Mouse (Mus musculus) urinary bladder, adult 18-20 months (tissue): ENCODE measurements around the gene Paqr8.

Experiments used
- DNase-seq, 2 experiments: peaks; one replicate each; pipeline ENCODE4 v3.0.0; 2022; ENCODE audit warnings: low spot score in 2 of 2, mixed read lengths in 2 of 2

Paqr8 gene

GRCm38 (mm10) chr1:20973389-20973788 is 83.0 kb downstream of the Paqr8 start:
- DNase-seq = no peak

GRCm38 (mm10) chr1:20974341-20975135 is 84.1 kb downstream of the Paqr8 start:
- DNase-seq = no peak

- DNase-seq = no peak
Observed at GRCm38 (mm10) chr1:20980553-20980952, 90.1 kb downstream of the Paqr8 start.

- no peak for DNase-seq
Observed at GRCm38 (mm10) chr1:20981764-20982163, 91.4 kb downstream of the Paqr8 start.

GRCm38 (mm10) chr1:20984103-20984502 is 93.7 kb downstream of the Paqr8 start:
- no peak for DNase-seq

GRCm38 (mm10) chr1:20984582-20984981 is 94.2 kb downstream of the Paqr8 start:
- DNase-seq = no peak

- DNase-seq = no peak
Observed at GRCm38 (mm10) chr1:20986378-20987056, 96.1 kb downstream of the Paqr8 start.
